Mouse (Mus musculus) forebrain, embryonic 12.5 days (tissue): ENCODE measurements at regions not wholly inside any gene's neighbourhood (a gene's known extent, or its start where the extent isn't known, plus 50 kb on each side); places are given as distances from the start of the nearest gene placed in this dataset.

Source experiments
- ATAC-seq: fragments of 200-750 bp; cut with Nextera tagmentation; 2 replicates; pipeline ENCODE4 v1.8.0; 2017; ENCODE audit warnings: moderate TSS enrichment; ENCODE audit not compliant: low FRiP score
- H3K27ac ChIP-seq: fragments of 300-500 bp; sonication (generic); 2 replicates; pipeline ENCODE4 v1.5.1; 2016; ENCODE audit warnings: mild to moderate bottlenecking
- H3K27me3 ChIP-seq: fragments of 300-500 bp; sonication (generic); 2 replicates; pipeline ENCODE4 v1.6.1; 2016; ENCODE audit warnings: mild to moderate bottlenecking
- H3K36me3 ChIP-seq: fragments of 300-500 bp; sonication (generic); replicated peaks from 2 replicates; pipeline ENCODE4 v1.6.1; 2016; ENCODE audit warnings: mild to moderate bottlenecking
- H3K4me1 ChIP-seq: fragments of 300-500 bp; sonication (generic); 2 replicates; pipeline ENCODE4 v1.6.1; 2016
- H3K4me2 ChIP-seq: fragments of 300-500 bp; sonication (generic); 2 replicates; pipeline ENCODE4 v1.6.1; 2016; ENCODE audit warnings: mild to moderate bottlenecking, moderate library complexity
- H3K4me3 ChIP-seq: fragments of 300-500 bp; sonication (generic); replicated peaks from 2 replicates; pipeline ENCODE4 v1.5.1; 2016; ENCODE audit warnings: mild to moderate bottlenecking
- H3K9ac ChIP-seq: fragments of 300-500 bp; sonication (generic); 2 replicates; pipeline ENCODE4 v1.6.1; 2016; ENCODE audit warnings: mild to moderate bottlenecking
- H3K9me3 ChIP-seq: fragments of 300-500 bp; sonication (generic); 2 replicates; pipeline ENCODE4 v1.6.1; 2016
- WGBS: fragments of 180-500 bp; shearing (Covaris S2); methylation state at CpG from one replicate; pipeline ENCODE4 v1.1.7; 2016; 5-methylcytosine and 5-hydroxymethylcytosine counted together

DNA sequence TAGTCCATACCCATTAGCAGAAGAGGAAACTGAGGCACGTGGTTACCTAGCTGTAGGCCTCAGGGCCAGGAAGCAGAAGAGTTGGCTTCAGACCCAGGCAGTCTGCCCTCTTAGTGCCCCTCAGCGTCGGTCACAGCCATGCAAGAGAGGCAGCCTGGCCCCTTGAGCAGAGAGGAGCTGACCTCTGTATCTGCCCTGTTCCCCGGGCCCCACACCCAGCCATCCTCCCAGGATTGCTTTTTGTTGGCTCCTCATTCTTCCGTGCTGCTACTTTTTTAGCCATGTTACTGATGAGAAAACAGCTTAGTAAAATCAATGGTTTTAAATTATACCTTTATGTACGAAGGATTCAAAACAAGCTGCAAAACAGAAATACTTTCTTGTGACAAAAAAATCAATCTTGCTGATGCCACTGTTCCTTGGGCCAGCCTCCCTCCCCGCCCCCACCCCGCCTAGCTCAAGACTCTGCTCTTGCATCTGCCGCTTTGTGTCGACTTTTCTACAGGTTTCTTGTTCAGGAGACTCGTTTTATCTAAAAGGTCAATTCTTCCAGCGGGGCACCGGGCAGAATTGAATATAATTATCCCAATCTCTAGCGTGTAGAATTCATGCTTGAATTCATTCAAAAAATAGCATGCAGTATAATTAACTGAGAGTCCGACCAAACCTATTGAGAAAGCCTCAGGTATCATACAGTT, 70.8 kb downstream of the Sall1 start:
- Histone ChIP-seq H3K4me3 (no peak overlapping the region), H3K4me2 (0 out of 2 replicates have a peak overlapping the region, but pooled peaks have one; percentile 6), H3K4me1 (peaks cover 18% of the 10 kb centered on the region), H3K9me3 (no peaks in the 10 kb centered on the region), H3K9ac (no peak overlapping the region), H3K27ac (peak overlapping the region; percentile 57), H3K36me3 (no peaks in the 10 kb centered on the region), H3K27me3 (peaks cover 5% of the 10 kb centered on the region; the same call in 1 of the 2 replicates)
- 16% methylated on average over 15 of the region's 15 CpGs for WGBS
- ATAC-seq: 0 out of 2 replicates have a peak, but pooled peaks have one; percentile 44

DNA sequence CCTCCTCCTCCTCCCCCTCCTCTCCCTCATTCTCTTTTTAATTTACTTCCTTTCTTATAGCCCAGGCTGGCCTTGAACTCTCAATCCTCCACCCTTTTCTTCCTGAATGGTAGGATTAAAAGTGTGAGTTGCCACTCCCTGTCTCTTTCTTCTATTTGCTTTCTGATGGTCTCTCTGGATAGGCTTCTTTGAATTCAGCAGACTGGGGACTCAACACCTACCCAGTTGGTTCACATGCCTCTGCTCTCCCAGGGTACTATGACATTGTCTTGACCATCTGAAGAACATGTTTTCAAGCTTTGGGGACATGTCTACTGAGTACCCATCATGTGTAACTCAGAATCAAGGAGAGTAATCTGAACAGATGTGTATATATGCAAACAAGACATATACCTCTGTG, 85.1 kb downstream of the Sall1 start:
- no peaks in the 10 kb centered on the region for H3K4me1 ChIP-seq
- H3K4me2 ChIP-seq: no peak overlapping the region
- no peaks in the 10 kb centered on the region for H3K27me3 ChIP-seq
- peaks cover 7% of the 10 kb centered on the region; the same call in 1 of the 2 replicates for H3K9me3 ChIP-seq
- no peak for ATAC-seq
- H3K27ac ChIP-seq: no peak overlapping the region
- H3K4me3 ChIP-seq: no peak overlapping the region
- no peaks in the 10 kb centered on the region for H3K36me3 ChIP-seq
- no peak overlapping the region for H3K9ac ChIP-seq

DNA sequence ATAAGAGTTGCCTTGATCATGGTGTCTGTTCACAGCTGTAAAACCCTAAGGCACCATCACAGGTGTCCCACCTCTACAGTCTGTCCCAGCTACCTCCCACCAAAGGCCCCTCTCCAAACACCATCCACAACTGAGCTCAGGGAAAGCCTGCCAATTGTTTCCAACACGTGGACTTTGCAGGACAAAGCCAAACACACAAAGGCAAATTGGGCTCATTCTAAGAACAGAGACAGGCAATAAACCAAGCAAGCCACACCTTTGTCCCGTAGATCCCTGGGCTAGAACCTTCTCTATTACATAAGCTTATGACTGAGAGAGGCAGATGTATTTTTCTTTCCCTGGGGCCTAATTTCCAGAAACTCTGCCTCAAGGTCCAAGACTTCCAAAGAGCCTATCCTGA, 90.8 kb downstream of the Sall1 start:
- ATAC-seq: no peak
- 51% methylated on average over 2 of the region's 2 CpGs for WGBS

DNA sequence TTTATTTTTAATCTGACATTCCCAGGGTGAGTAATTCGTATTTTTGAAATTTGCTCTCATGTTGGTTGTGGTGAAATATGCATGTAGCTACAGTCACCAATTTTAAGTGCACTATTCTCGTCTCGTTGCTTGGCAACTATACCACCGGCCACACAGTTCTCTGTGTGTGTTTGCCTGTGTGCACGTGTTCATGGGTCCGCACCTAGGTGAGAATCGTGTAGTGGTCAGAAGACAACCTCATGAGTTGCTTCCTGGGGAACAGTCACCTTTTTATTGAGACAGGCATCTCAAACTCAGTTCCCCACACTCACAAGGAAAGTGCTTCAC, 92.2 kb downstream of the Sall1 start:
- no peak for ATAC-seq
- no peak overlapping the region for H3K4me3 ChIP-seq
- 0 out of 2 replicates have a peak, but pooled peaks cover 9% of the 10 kb centered on the region for H3K9me3 ChIP-seq
- H3K4me1 ChIP-seq: no peaks in the 10 kb centered on the region
- H3K9ac ChIP-seq: no peak overlapping the region
- WGBS: 95% methylated on average over 7 of the region's 7 CpGs
- H3K4me2 ChIP-seq: no peak overlapping the region
- no peaks in the 10 kb centered on the region for H3K27me3 ChIP-seq
- H3K27ac ChIP-seq: no peak overlapping the region
- H3K36me3 ChIP-seq: no peaks in the 10 kb centered on the region

More for the DNA sequence above, 90.8 kb downstream of the Sall1 start:
- H3K4me1 ChIP-seq: no peaks in the 10 kb centered on the region
- H3K27ac ChIP-seq: no peak overlapping the region
- no peak overlapping the region for H3K9ac ChIP-seq
- peaks cover 17% of the 10 kb centered on the region; the same call in 1 of the 2 replicates for H3K9me3 ChIP-seq
- no peaks in the 10 kb centered on the region for H3K27me3 ChIP-seq
- H3K36me3 ChIP-seq: no peaks in the 10 kb centered on the region
- H3K4me2 ChIP-seq: no peak overlapping the region
- H3K4me3 ChIP-seq: no peak overlapping the region

DNA sequence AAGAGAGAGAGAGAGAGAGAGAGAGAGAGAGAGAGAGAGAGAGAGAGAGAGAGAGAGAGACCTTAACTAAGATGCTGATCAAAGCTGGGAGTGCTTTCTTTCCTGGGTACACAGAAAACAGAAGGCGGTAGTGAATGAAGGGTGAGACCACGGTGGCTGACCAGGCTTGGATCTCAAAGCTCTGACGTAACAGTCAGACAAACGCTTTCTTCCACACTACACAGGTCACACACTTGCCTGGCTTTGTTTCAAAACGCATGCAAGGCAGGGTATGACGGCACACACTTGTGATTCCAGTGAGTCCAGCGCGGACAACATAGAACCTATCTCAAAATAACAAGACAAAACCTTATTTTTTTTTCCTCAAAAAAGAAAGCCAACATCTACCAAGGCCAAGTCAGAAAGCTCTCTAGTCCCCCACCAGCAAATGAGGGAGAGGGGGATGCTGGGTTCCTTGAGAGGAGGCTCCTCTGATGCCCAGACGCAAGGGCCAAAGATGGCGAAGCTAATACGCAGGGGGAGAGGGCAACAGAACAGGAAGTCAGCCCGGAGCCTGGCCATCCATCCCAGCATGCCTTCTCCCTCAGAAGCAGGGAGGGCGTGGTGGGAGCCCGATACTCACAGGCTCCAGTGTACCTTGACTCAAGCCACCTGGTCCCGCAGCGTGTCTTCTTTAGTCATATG, 92.7 kb downstream of the Sall1 start:
- WGBS: 93% methylated on average over 16 of the region's 16 CpGs
- H3K27ac ChIP-seq: no peak overlapping the region
- H3K9me3 ChIP-seq: 0 out of 2 replicates have a peak, but pooled peaks cover 9% of the 10 kb centered on the region
- no peak overlapping the region for H3K9ac ChIP-seq
- H3K4me1 ChIP-seq: no peaks in the 10 kb centered on the region
- no peaks in the 10 kb centered on the region for H3K27me3 ChIP-seq
- H3K4me2 ChIP-seq: no peak overlapping the region
- no peak overlapping the region for H3K4me3 ChIP-seq
- H3K36me3 ChIP-seq: no peaks in the 10 kb centered on the region
- ATAC-seq: no peak

DNA sequence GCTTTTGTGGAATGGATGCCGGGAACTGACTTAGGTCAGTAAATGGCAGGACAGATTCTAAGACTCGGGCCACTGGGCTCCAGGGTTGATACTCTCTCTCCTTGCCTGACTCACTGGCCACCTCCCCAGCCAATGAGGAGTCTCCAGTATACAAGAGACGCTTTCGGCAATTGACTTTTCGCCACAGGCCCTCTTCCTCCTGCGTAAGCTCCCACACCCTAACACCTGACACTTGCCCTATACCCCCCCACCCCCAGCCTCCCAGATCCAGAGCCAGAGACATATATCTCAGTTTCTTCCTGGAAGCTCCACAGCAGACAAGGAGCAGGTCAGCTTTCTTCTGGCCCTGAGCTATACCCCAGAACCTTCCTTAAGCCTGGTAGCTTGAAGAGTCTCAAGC, 94.0 kb downstream of the Sall1 start:
- Histone ChIP-seq H3K9ac (no peak overlapping the region), H3K4me1 (no peaks in the 10 kb centered on the region), H3K27ac (no peak overlapping the region), H3K36me3 (no peaks in the 10 kb centered on the region), H3K4me3 (no peak overlapping the region), H3K4me2 (no peak overlapping the region), H3K27me3 (no peaks in the 10 kb centered on the region), H3K9me3 (0 out of 2 replicates have a peak, but pooled peaks cover 9% of the 10 kb centered on the region)
- no peak for ATAC-seq
- WGBS: 92% methylated on average over 6 of the region's 6 CpGs

DNA sequence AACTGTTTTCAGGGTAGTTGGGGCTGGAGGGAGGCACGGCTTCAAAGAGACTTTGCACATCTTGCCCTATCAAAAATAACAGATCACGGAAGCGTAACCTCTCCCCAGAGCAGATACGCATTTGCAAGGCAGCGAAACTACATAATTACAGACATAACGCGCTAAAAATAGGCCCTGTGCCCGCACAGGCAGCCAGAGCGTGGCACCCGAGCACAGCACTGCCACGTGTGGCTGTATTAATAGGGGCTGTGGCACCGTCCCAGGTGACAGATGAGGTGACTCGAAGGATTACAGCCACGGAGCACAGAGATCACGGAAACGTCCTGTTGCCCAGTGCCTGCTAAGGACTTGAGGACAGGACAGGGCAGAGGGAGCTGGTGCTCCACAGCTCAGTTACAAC, 95.0 kb downstream of the Sall1 start:
- H3K4me1 ChIP-seq: no peaks in the 10 kb centered on the region
- H3K9me3 ChIP-seq: 0 out of 2 replicates have a peak, but pooled peaks cover 9% of the 10 kb centered on the region
- H3K36me3 ChIP-seq: no peaks in the 10 kb centered on the region
- no peak overlapping the region for H3K4me2 ChIP-seq
- no peak overlapping the region for H3K27ac ChIP-seq
- H3K9ac ChIP-seq: no peak overlapping the region
- ATAC-seq: no peak
- H3K4me3 ChIP-seq: no peak overlapping the region
- 90% methylated on average over 16 of the region's 16 CpGs for WGBS
- H3K27me3 ChIP-seq: no peaks in the 10 kb centered on the region

DNA sequence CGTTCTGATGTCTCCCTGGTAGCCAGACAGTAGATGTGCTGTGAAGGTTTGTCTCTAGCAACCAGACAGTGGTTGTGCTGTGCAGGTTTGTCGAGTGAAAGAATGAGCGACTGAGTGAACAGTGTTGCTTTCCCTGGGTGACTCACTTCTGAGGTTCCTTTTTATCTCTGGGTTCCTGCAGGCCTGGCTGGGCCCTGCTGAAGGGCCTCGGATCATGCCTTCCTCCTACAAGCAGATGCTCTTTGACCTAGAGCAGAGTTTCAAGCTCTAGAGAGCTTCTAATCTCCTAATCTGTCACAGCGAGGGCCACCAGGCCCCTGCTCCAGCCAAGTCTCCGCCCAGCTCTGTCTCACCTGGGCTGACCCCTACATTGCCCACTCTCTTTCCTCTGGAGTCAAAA, 95.6 kb downstream of the Sall1 start:
- Histone ChIP-seq H3K4me3 (no peak overlapping the region), H3K4me2 (no peak overlapping the region), H3K4me1 (no peaks in the 10 kb centered on the region), H3K9me3 (0 out of 2 replicates have a peak, but pooled peaks cover 9% of the 10 kb centered on the region), H3K36me3 (no peaks in the 10 kb centered on the region), H3K9ac (no peak overlapping the region), H3K27me3 (no peaks in the 10 kb centered on the region), H3K27ac (no peak overlapping the region)
- no peak for ATAC-seq
- 84% methylated on average over 6 of the region's 6 CpGs for WGBS

DNA sequence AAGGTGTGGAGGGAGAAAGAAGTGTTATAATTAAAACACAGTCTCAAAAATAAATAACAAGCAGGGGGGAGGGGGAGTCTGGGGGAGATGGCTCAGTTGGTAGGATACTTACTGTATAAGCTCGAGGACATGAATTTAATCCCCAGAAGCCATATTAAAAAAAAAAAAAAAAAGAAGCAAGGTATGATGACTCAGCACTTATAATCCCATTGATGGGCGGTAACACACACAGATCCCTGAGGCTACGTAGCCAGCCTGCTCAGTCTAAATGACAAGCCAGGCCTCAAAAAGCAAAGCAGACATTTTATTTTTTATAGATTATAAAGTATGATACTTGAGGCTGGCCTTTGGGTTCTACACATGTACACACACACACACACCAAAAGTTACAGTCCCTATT, 96.6 kb downstream of the Sall1 start:
- Histone ChIP-seq H3K4me3 (no peak overlapping the region), H3K36me3 (no peaks in the 10 kb centered on the region), H3K4me2 (no peak overlapping the region), H3K27ac (no peak overlapping the region), H3K9ac (no peak overlapping the region), H3K27me3 (no peaks in the 10 kb centered on the region), H3K4me1 (no peaks in the 10 kb centered on the region), H3K9me3 (0 out of 2 replicates have a peak, but pooled peaks cover 9% of the 10 kb centered on the region)
- no peak for ATAC-seq
- WGBS: 69% methylated on average over 3 of the region's 3 CpGs

DNA sequence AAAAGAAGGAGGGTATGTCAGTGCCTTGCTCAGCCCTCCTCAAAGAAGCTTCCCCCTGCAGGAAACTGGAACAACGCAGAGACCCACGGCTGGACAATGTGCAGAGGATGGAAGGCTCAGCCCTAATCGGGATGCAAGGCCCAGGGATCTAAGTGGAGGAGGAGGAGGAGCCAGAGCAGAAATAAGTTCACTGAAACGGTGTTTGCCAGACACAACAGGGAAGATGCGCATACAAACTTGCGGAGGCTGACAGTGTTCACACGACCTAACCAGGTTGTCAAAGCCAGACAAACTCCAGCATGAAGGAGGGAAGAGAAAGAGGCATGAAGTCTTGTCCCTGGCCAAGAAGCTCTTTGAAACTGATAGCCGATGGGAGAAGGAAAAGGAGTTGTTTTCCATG, 98.3 kb downstream of the Sall1 start:
- H3K4me1 ChIP-seq: no peaks in the 10 kb centered on the region
- ATAC-seq: no peak
- 62% methylated on average over 8 of the region's 8 CpGs for WGBS
- H3K27me3 ChIP-seq: no peaks in the 10 kb centered on the region; the same call in 1 of the 2 replicates
- H3K4me3 ChIP-seq: no peak overlapping the region
- no peak overlapping the region for H3K4me2 ChIP-seq
- no peak overlapping the region for H3K27ac ChIP-seq
- H3K9ac ChIP-seq: no peak overlapping the region
- 0 out of 2 replicates have a peak, but pooled peaks cover 9% of the 10 kb centered on the region for H3K9me3 ChIP-seq
- no peaks in the 10 kb centered on the region for H3K36me3 ChIP-seq

DNA sequence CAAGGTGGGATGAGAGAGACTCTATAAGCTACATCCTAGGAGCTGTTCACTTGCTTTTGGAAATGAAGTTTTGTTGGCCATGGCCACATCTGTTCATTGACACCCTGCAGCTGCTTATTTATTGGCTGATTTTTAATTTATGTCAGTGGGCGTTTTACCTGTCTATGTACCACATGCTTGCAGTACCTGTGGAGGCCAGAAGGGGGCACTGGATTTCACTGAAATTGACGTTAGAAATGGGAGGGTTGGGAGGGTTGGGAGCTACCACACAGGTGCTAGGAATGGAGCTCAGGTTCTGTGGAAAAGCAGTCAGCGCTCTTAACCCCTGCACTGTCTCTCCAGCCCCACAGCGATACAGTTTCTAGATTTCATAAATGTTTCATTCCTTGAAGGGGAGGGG, 99.9 kb downstream of the Sall1 start:
- Histone ChIP-seq H3K9me3 (no peaks in the 10 kb centered on the region), H3K4me1 (peaks cover 10% of the 10 kb centered on the region), H3K4me3 (no peak overlapping the region), H3K27me3 (no peaks in the 10 kb centered on the region; the same call in 1 of the 2 replicates), H3K36me3 (no peaks in the 10 kb centered on the region), H3K27ac (no peak overlapping the region), H3K9ac (no peak overlapping the region), H3K4me2 (no peak overlapping the region)
- 46% methylated on average over 4 of the region's 4 CpGs for WGBS
- ATAC-seq: no peak

DNA sequence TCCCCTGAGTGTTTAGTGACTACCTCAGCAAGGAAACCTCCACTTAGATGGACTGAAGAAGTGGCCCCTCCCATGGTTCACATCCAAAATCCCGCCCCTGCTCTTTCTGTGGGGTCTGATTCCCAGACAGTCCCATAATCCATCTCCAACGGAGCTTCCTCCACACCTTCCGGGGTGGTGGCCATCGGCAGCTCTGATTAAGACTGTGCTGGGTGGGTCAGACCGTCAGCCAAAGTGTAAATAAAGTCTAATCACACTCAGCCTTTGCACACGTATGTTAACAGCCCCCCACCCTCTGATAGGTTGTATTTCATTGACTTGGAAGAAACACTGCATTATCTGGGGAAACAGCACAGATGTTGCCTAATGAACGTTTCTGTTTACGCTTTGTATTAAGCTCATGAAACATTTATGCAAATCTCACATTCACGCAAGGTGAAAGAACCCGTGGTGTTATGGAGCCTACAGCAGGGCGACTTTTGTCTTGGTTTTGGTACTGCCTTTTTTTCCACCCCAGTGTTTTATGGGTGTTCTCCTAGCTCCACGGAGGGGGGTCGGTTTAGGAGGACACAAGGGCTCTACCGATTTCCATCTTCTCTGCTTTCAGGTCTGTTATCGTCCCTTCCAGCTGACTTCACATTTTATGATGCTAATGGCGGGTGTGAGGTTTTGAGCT, 104.8 kb downstream of the Sall1 start:
- no peak overlapping the region for H3K27ac ChIP-seq
- no peaks in the 10 kb centered on the region for H3K36me3 ChIP-seq
- 54% methylated on average over 16 of the region's 16 CpGs for WGBS
- H3K4me3 ChIP-seq: no peak overlapping the region
- no peak overlapping the region for H3K9ac ChIP-seq
- peaks cover 17% of the 10 kb centered on the region for H3K4me1 ChIP-seq
- ATAC-seq: 0 out of 2 replicates have a peak, but pooled peaks have one; percentile 17
- no peaks in the 10 kb centered on the region for H3K9me3 ChIP-seq
- H3K27me3 ChIP-seq: no peaks in the 10 kb centered on the region; the same call in 1 of the 2 replicates
- no peak overlapping the region for H3K4me2 ChIP-seq
